Mouse (Mus musculus): ENCODE data around the gene Nav2. TPM values are rescaled to one million over a fixed set of nuclear protein-coding genes. Genes with fewer than 3 reads are reported as not detected.

Nav2 gene
- polyA plus RNA-seq, 1 experiment from 2014 or later, result 5.8 TPM

- H3K9ac ChIP-seq (ENCODE audit: low read depth, low read length), result no peak overlapping the region
- no peak for ATAC-seq
- H3K4me2 ChIP-seq (replicated peaks; ENCODE audit: low read depth), result no peak overlapping the region
- no peak overlapping the region for H3K4me3 ChIP-seq (ENCODE audit: low read depth, low read length)
- peaks cover 6% of the 10 kb centered on the region; the same call in 1 of the 2 replicates for H3K36me3 ChIP-seq (ENCODE audit: control insufficient read depth, insufficient read depth)
- WGBS, result 66% methylated on average over 4 of the region's 4 CpGs
- H3K9me3 ChIP-seq (ENCODE audit: control insufficient read depth), result no peaks in the 10 kb centered on the region
- no peak for TF ChIP-seq CTCF (IDR thresholded peaks at IDR 0.05; ENCODE audit: low read depth)
- no peaks in the 10 kb centered on the region for H3K27me3 ChIP-seq (replicated peaks; ENCODE audit: control insufficient read depth, insufficient read depth, low read length)
- H3K4me1 ChIP-seq (replicated peaks; ENCODE audit: control insufficient read depth, insufficient read depth, low read length), result no peaks in the 10 kb centered on the region
- H3K27ac ChIP-seq (ENCODE audit: low read depth, low read length), result no peak overlapping the region
Observed at GRCm38 (mm10) chr7:49331939-49332338, 423.4 kb downstream of the Nav2 start.

- no peak overlapping the region for H3K4me2 ChIP-seq (replicated peaks; ENCODE audit: low read depth)
- H3K4me3 ChIP-seq (ENCODE audit: low read depth, low read length), result no peak overlapping the region
- peaks cover 6% of the 10 kb centered on the region; the same call in 1 of the 2 replicates for H3K36me3 ChIP-seq (ENCODE audit: control insufficient read depth, insufficient read depth)
- no peak overlapping the region for H3K9ac ChIP-seq (ENCODE audit: low read depth, low read length)
- no peak overlapping the region for H3K27ac ChIP-seq (ENCODE audit: low read depth, low read length)
- WGBS, result 73% methylated on average over 7 of the region's 7 CpGs
- no peak for ATAC-seq
- no peak for TF ChIP-seq CTCF (IDR thresholded peaks at IDR 0.05; ENCODE audit: low read depth)
- no peaks in the 10 kb centered on the region for H3K27me3 ChIP-seq (replicated peaks; ENCODE audit: control insufficient read depth, insufficient read depth, low read length)
- H3K4me1 ChIP-seq (replicated peaks; ENCODE audit: control insufficient read depth, insufficient read depth, low read length), result no peaks in the 10 kb centered on the region
- H3K9me3 ChIP-seq (ENCODE audit: control insufficient read depth), result no peaks in the 10 kb centered on the region
Observed at GRCm38 (mm10) chr7:49332644-49333043, 424.1 kb downstream of the Nav2 start.

- Histone ChIP-seq H3K9me3 (ENCODE audit: control insufficient read depth) (no peaks in the 10 kb centered on the region), H3K4me2 (replicated peaks; ENCODE audit: low read depth) (no peak overlapping the region), H3K27me3 (replicated peaks; ENCODE audit: control insufficient read depth, insufficient read depth, low read length) (no peaks in the 10 kb centered on the region), H3K9ac (ENCODE audit: low read depth, low read length) (no peak overlapping the region), H3K27ac (ENCODE audit: low read depth, low read length) (no peak overlapping the region), H3K36me3 (ENCODE audit: control insufficient read depth, insufficient read depth) (peaks cover 6% of the 10 kb centered on the region; the same call in 1 of the 2 replicates), H3K4me1 (replicated peaks; ENCODE audit: control insufficient read depth, insufficient read depth, low read length) (no peaks in the 10 kb centered on the region), H3K4me3 (ENCODE audit: low read depth, low read length) (no peak overlapping the region)
- no peak for ATAC-seq
- TF ChIP-seq CTCF (IDR thresholded peaks at IDR 0.05; ENCODE audit: low read depth), result no peak
- WGBS, result 74% methylated on average over 5 of the region's 5 CpGs
Observed at GRCm38 (mm10) chr7:49334163-49334562, 425.6 kb downstream of the Nav2 start.

GRCm38 (mm10) chr7:49335056-49335455 lies 426.5 kb downstream of the Nav2 start:
- H3K9me3 ChIP-seq (ENCODE audit: control insufficient read depth), result no peaks in the 10 kb centered on the region
- 66% methylated on average over 3 of the region's 3 CpGs for WGBS
- no peak for ATAC-seq

GRCm38 (mm10) chr7:49336725-49337124 lies 428.2 kb downstream of the Nav2 start:
- H3K9me3 ChIP-seq (ENCODE audit: control insufficient read depth), result no peaks in the 10 kb centered on the region
- no peaks in the 10 kb centered on the region for H3K27me3 ChIP-seq (replicated peaks; ENCODE audit: control insufficient read depth, insufficient read depth, low read length)
- H3K4me2 ChIP-seq (replicated peaks; ENCODE audit: low read depth), result no peak overlapping the region
- H3K27ac ChIP-seq (ENCODE audit: low read depth, low read length), result no peak overlapping the region
- H3K9ac ChIP-seq (ENCODE audit: low read depth, low read length), result no peak overlapping the region
- no peaks in the 10 kb centered on the region for H3K36me3 ChIP-seq (ENCODE audit: control insufficient read depth, insufficient read depth)
- no peak for TF ChIP-seq CTCF (IDR thresholded peaks at IDR 0.05; ENCODE audit: low read depth)
- WGBS, result 81% methylated on average over 8 of the region's 8 CpGs
- H3K4me1 ChIP-seq (replicated peaks; ENCODE audit: control insufficient read depth, insufficient read depth, low read length), result 0 out of 2 replicates have a peak, but pooled peaks cover 3% of the 10 kb centered on the region
- ATAC-seq, result no peak
- no peak overlapping the region for H3K4me3 ChIP-seq (ENCODE audit: low read depth, low read length)

More at GRCm38 (mm10) chr7:49335056-49335455, 426.5 kb downstream of the Nav2 start:
- no peak overlapping the region for H3K4me2 ChIP-seq (replicated peaks; ENCODE audit: low read depth)
- no peaks in the 10 kb centered on the region for H3K27me3 ChIP-seq (replicated peaks; ENCODE audit: control insufficient read depth, insufficient read depth, low read length)
- H3K4me1 ChIP-seq (replicated peaks; ENCODE audit: control insufficient read depth, insufficient read depth, low read length), result no peaks in the 10 kb centered on the region
- H3K4me3 ChIP-seq (ENCODE audit: low read depth, low read length), result no peak overlapping the region
- TF ChIP-seq CTCF (IDR thresholded peaks at IDR 0.05; ENCODE audit: low read depth), result no peak
- H3K27ac ChIP-seq (ENCODE audit: low read depth, low read length), result no peak overlapping the region
- 0 out of 2 replicates have a peak, but pooled peaks cover 6% of the 10 kb centered on the region for H3K36me3 ChIP-seq (ENCODE audit: control insufficient read depth, insufficient read depth)
- H3K9ac ChIP-seq (ENCODE audit: low read depth, low read length), result no peak overlapping the region

GRCm38 (mm10) chr7:49337710-49338109 lies 429.2 kb downstream of the Nav2 start:
- no peak for TF ChIP-seq CTCF (IDR thresholded peaks at IDR 0.05; ENCODE audit: low read depth)
- 0 out of 2 replicates have a peak, but pooled peaks cover 3% of the 10 kb centered on the region for H3K4me1 ChIP-seq (replicated peaks; ENCODE audit: control insufficient read depth, insufficient read depth, low read length)
- H3K9ac ChIP-seq (ENCODE audit: low read depth, low read length), result no peak overlapping the region
- no peaks in the 10 kb centered on the region for H3K9me3 ChIP-seq (ENCODE audit: control insufficient read depth)
- 31% methylated on average over 2 of the region's 2 CpGs for WGBS
- H3K27me3 ChIP-seq (replicated peaks; ENCODE audit: control insufficient read depth, insufficient read depth, low read length), result no peaks in the 10 kb centered on the region
- no peak overlapping the region for H3K4me3 ChIP-seq (ENCODE audit: low read depth, low read length)
- H3K4me2 ChIP-seq (replicated peaks; ENCODE audit: low read depth), result no peak overlapping the region
- ATAC-seq, result no peak
- no peaks in the 10 kb centered on the region for H3K36me3 ChIP-seq (ENCODE audit: control insufficient read depth, insufficient read depth)
- no peak overlapping the region for H3K27ac ChIP-seq (ENCODE audit: low read depth, low read length)

GRCm38 (mm10) chr7:49339953-49340352 lies 431.4 kb downstream of the Nav2 start:
- Histone ChIP-seq H3K36me3 (ENCODE audit: control insufficient read depth, insufficient read depth) (no peaks in the 10 kb centered on the region), H3K4me3 (ENCODE audit: low read depth, low read length) (no peak overlapping the region), H3K9me3 (ENCODE audit: control insufficient read depth) (no peaks in the 10 kb centered on the region), H3K9ac (ENCODE audit: low read depth, low read length) (no peak overlapping the region), H3K27me3 (replicated peaks; ENCODE audit: control insufficient read depth, insufficient read depth, low read length) (no peaks in the 10 kb centered on the region), H3K27ac (ENCODE audit: low read depth, low read length) (no peak overlapping the region), H3K4me2 (replicated peaks; ENCODE audit: low read depth) (no peak overlapping the region), H3K4me1 (replicated peaks; ENCODE audit: control insufficient read depth, insufficient read depth, low read length) (0 out of 2 replicates have a peak, but pooled peaks cover 3% of the 10 kb centered on the region)
- ATAC-seq, result no peak
- WGBS, result 78% methylated on average over 3 of the region's 3 CpGs
- TF ChIP-seq CTCF (IDR thresholded peaks at IDR 0.05; ENCODE audit: low read depth), result no peak

Data from intestine, postnatal 0 days (tissue).